Mouse (Mus musculus): ENCODE results near the gene Myadml2. TPM values are rescaled to one million over a fixed set of nuclear protein-coding genes. Genes with fewer than 3 reads are reported as not detected.
A peak's percentile ranks its signal among the peaks of the same experiment; 100 is the strongest.

The Myadml2 gene
- polyA plus RNA-seq, 1 experiment from 2014 or later: 0.23 TPM

DNA sequence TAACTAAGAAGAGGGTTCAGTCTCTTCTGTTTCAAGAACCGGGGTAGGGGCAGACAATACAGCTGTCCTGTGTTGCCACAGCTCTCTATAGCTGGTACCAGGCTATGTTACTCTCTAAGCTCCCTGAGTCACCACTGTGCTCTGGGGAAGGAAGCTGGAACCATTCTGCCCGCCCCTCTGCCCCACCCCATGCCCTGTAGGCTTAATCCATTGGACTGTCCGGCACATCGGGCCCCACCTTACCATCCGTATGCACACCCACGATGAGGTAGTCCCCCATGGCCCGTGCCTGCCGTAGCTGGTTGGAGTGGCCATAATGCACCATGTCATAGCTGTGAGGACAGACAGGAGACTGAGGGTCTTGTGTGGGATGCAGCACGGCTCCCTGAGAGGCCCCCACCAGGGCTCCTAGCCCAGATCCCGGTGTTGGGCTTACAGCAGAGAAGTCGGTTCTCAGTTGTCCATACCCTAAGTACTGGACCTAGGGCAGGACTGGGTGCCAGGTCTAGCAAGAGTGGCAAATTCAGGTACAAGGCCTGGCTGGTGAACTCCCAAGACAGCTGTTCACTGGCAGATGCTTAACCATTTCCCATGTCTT, 32.3 kb downstream of the Myadml2 start:
- H3K27ac ChIP-seq: peak overlapping the region; percentile 55
- ATAC-seq: no peak
- H3K9me3 ChIP-seq (replicated peaks): no peaks in the 10 kb centered on the region
- H3K4me2 ChIP-seq: peak overlapping the region; percentile 77
- no peaks in the 10 kb centered on the region for H3K27me3 ChIP-seq (replicated peaks)
- peak overlapping the region; percentile 40; the same call in 1 of the 2 replicates for H3K9ac ChIP-seq
- peaks cover 79% of the 10 kb centered on the region for H3K36me3 ChIP-seq
- peaks cover 39% of the 10 kb centered on the region for H3K4me1 ChIP-seq
- H3K4me3 ChIP-seq: no peak overlapping the region
- whole genome bisulfite sequencing (ENCODE audit: insufficient replicate concordance): 84% methylated on average over 11 of the region's 11 CpGs

GRCm38 (mm10) chr11:120615167-120615566, 32.8 kb downstream of the Myadml2 start:
- no peak overlapping the region for H3K9ac ChIP-seq
- no peak overlapping the region for H3K27ac ChIP-seq
- H3K9me3 ChIP-seq (replicated peaks): no peaks in the 10 kb centered on the region
- H3K4me2 ChIP-seq: 0 out of 2 replicates have a peak overlapping the region, but pooled peaks have one; percentile 77
- H3K36me3 ChIP-seq: peaks cover 79% of the 10 kb centered on the region
- no peaks in the 10 kb centered on the region for H3K27me3 ChIP-seq (replicated peaks)
- H3K4me3 ChIP-seq: no peak overlapping the region
- 91% methylated on average over 6 of the region's 6 CpGs for WGBS (ENCODE audit: insufficient replicate concordance)
- peaks cover 39% of the 10 kb centered on the region for H3K4me1 ChIP-seq
- no peak for ATAC-seq

DNA sequence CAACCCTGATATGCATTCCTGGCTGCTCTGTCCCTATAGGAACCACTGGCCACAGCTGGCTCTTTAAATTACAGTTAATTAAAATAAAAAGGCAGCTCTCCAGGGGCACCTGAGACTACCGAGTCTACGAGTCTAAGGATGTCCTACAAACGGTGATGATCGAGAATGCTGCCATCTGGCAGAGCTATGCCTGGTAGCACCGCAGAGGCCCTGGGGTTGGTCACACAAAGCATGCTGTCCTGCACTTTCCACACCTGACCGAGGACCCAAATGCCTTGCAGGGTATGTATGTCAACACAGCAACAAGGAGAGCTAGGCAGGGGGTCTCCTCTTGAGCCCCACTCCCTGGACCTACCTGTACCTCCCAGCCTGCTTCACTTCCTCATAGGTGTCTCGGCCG, 34.0 kb downstream of the Myadml2 start:
- H3K4me2 ChIP-seq: no peak overlapping the region
- no peak overlapping the region for H3K9ac ChIP-seq
- peaks cover 47% of the 10 kb centered on the region for H3K4me1 ChIP-seq
- H3K9me3 ChIP-seq (replicated peaks): no peaks in the 10 kb centered on the region
- H3K36me3 ChIP-seq: peaks cover 76% of the 10 kb centered on the region
- no peak overlapping the region for H3K27ac ChIP-seq
- H3K4me3 ChIP-seq: no peak overlapping the region
- ATAC-seq: no peak
- 84% methylated on average over 8 of the region's 8 CpGs for WGBS (ENCODE audit: insufficient replicate concordance)
- H3K27me3 ChIP-seq (replicated peaks): peaks cover 6% of the 10 kb centered on the region; the same call in 1 of the 2 replicates

GRCm38 (mm10) chr11:120613481-120613972, 34.4 kb downstream of the Myadml2 start:
- H3K9ac ChIP-seq: no peak overlapping the region
- H3K27ac ChIP-seq: no peak overlapping the region
- peaks cover 71% of the 10 kb centered on the region for H3K36me3 ChIP-seq
- ATAC-seq: no peak
- H3K4me2 ChIP-seq: no peak overlapping the region
- H3K27me3 ChIP-seq (replicated peaks): peaks cover 10% of the 10 kb centered on the region
- peaks cover 47% of the 10 kb centered on the region for H3K4me1 ChIP-seq
- H3K4me3 ChIP-seq: no peak overlapping the region
- WGBS (ENCODE audit: insufficient replicate concordance): 87% methylated on average over 10 of the region's 10 CpGs
- no peaks in the 10 kb centered on the region for H3K9me3 ChIP-seq (replicated peaks)

DNA sequence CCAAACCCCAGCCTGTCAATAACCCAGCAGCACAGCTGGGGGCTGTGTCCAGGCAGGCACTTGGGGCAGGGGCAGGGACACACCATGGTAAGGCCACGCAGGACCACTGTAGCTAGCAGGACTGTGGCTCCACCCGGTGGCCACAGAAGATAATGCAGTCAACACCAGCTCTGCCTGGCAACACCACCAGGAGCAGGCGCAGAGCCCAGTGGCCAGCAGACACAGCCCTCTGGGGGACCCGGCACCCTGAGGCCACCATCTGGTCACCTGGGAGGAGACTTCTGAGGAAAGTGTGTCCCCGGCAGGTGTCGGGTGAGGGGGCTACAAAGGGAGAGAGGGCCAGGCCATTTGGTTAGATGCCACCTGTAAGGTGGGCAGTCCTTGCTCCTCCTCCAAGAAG, 35.2 kb downstream of the Myadml2 start:
- Histone ChIP-seq H3K4me2 (no peak overlapping the region), H3K36me3 (peaks cover 65% of the 10 kb centered on the region), H3K4me3 (no peak overlapping the region), H3K9ac (no peak overlapping the region), H3K27me3 (replicated peaks) (peaks cover 18% of the 10 kb centered on the region), H3K9me3 (replicated peaks) (no peaks in the 10 kb centered on the region), H3K27ac (no peak overlapping the region), H3K4me1 (peaks cover 47% of the 10 kb centered on the region)
- 35% methylated on average over 6 of the region's 6 CpGs for WGBS (ENCODE audit: insufficient replicate concordance)
- no peak for ATAC-seq

GRCm38 (mm10) chr11:120610477-120611046, 37.4 kb downstream of the Myadml2 start:
- H3K36me3 ChIP-seq: peaks cover 77% of the 10 kb centered on the region
- no peak overlapping the region for H3K4me3 ChIP-seq
- no peak overlapping the region for H3K9ac ChIP-seq
- WGBS (ENCODE audit: insufficient replicate concordance): 76% methylated on average over 9 of the region's 9 CpGs
- peaks cover 22% of the 10 kb centered on the region for H3K27me3 ChIP-seq (replicated peaks)
- no peak overlapping the region for H3K4me2 ChIP-seq
- H3K4me1 ChIP-seq: peaks cover 41% of the 10 kb centered on the region
- no peak for ATAC-seq
- no peaks in the 10 kb centered on the region for H3K9me3 ChIP-seq (replicated peaks)
- no peak overlapping the region for H3K27ac ChIP-seq

DNA sequence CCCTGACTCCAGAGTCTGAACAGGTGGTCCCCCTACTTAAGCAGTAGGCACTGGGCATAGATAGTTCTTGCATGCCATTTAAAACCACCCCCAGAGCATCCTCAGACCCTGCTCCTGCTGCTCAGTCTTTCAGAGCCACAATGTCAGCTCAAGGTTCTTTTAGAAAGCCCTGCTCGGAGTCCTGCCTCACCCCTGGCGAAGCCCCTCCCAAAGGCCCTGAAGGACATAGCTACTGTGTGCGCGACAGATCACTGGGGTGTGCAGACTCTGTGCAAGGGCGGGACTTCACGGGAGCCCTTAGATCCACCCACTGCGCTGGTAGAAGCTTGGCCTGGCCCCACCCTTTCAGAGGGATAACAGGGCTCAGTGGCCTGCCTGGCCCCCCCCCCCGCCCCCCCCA, 38.7 kb downstream of the Myadml2 start:
- Histone ChIP-seq H3K9ac (peak overlapping the region; percentile 33; the same call in 1 of the 2 replicates), H3K4me2 (peak overlapping the region; percentile 60), H3K4me3 (no peak overlapping the region), H3K27me3 (replicated peaks) (peaks cover 22% of the 10 kb centered on the region), H3K9me3 (replicated peaks) (no peaks in the 10 kb centered on the region), H3K36me3 (peaks cover 79% of the 10 kb centered on the region), H3K4me1 (peaks cover 41% of the 10 kb centered on the region), H3K27ac (peak overlapping the region; percentile 15)
- peak; percentile 69 for ATAC-seq
- 26% methylated on average over 8 of the region's 8 CpGs for WGBS (ENCODE audit: insufficient replicate concordance)

GRCm38 (mm10) chr11:120608241-120609034, 39.5 kb downstream of the Myadml2 start, which contains the start of gene Npb:
Gene Npb, plus strand, starts transcription at chr11:120608477.
- 23% methylated on average over 45 of the region's 45 CpGs for WGBS (ENCODE audit: insufficient replicate concordance)
- H3K27ac ChIP-seq: peak within 1 kb of the TSS; percentile 29
- peaks cover 79% of the 10 kb centered on the region for H3K36me3 ChIP-seq
- H3K4me3 ChIP-seq: peak within 1 kb of the TSS; percentile 38
- no peak for ATAC-seq
- peaks cover 49% of the 10 kb centered on the region for H3K4me1 ChIP-seq
- peaks cover 22% of the 10 kb centered on the region for H3K27me3 ChIP-seq (replicated peaks)
- no peaks in the 10 kb centered on the region for H3K9me3 ChIP-seq (replicated peaks)
- H3K4me2 ChIP-seq: peak within 1 kb of the TSS; percentile 60
- H3K9ac ChIP-seq: peak within 1 kb of the TSS; percentile 33; the same call in 1 of the 2 replicates

DNA sequence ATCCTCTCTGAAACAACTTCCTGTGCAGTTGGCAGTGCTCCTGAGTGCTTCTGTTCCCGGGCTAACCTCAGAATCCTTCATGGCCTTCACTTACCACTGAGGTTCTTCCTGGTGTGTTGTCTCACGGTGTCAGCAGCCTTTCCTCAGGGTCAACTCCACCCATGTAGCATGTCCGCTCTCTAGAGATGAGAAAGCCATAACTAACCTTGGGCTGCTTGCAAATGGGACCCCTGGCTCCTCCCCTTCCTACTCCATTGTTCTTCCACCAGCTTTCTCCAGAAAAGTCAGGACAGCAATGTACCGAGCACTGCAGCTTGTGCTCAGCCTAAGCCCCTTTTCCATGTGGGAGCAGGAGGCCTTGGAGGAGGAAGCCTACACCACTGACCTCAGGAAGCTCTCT, 41.2 kb downstream of the Myadml2 start:
- 70% methylated on average over 4 of the region's 4 CpGs for WGBS (ENCODE audit: insufficient replicate concordance)
- Histone ChIP-seq H3K4me1 (peaks cover 66% of the 10 kb centered on the region), H3K9ac (no peak overlapping the region), H3K36me3 (peaks cover 79% of the 10 kb centered on the region), H3K4me2 (no peak overlapping the region), H3K9me3 (replicated peaks) (no peaks in the 10 kb centered on the region), H3K27me3 (replicated peaks) (peaks cover 22% of the 10 kb centered on the region), H3K4me3 (no peak overlapping the region), H3K27ac (peak overlapping the region; percentile 20)
- ATAC-seq: no peak

DNA sequence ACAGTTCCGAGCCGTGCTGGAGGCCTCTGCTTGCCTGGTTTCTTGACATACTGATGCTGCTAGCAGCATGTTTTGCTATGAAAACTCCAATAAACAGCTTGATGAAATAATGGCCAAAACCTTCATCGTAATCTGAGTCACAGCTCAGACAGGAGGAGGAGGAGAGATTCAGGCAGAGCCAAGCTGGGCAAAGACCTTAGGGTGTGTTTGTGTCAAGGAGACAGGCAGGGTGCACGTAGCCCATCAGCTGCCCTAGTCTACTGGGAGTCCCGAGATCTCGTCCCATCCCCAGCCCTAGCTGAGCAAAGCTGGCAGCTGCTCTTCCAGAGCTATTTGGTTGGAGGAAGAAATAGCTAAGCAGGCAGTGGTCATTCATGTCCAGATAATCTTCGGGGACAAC, 42.3 kb downstream of the Myadml2 start:
- Histone ChIP-seq H3K4me3 (no peak overlapping the region), H3K36me3 (peaks cover 77% of the 10 kb centered on the region), H3K9ac (no peak overlapping the region), H3K4me1 (peaks cover 70% of the 10 kb centered on the region), H3K9me3 (replicated peaks) (no peaks in the 10 kb centered on the region), H3K27ac (no peak overlapping the region), H3K4me2 (no peak overlapping the region), H3K27me3 (replicated peaks) (peaks cover 22% of the 10 kb centered on the region)
- 85% methylated on average over 7 of the region's 7 CpGs for WGBS (ENCODE audit: insufficient replicate concordance)
- ATAC-seq: no peak

DNA sequence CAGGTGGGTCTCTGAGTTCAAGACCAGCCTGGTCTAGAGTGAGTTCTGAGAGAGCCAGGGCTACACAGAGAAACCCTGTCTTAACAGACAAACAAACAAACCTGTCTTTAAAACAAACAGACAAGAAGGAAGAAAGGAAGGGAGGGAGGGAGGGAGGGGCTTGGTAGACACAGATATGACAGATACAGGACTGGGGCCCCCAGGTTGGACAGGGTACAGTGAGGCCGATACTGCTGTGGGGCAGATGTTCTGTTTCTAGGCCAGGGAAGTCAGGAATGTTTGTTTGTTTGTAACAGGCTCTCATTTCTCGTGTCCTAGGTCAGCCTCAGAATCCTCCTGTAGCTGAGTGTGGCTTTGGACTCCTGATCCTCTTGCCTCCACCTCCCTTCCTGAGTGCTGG, 44.4 kb downstream of the Myadml2 start:
- peaks cover 12% of the 10 kb centered on the region for H3K27me3 ChIP-seq (replicated peaks)
- peak overlapping the region; percentile 78 for H3K27ac ChIP-seq
- peak overlapping the region; percentile 57 for H3K4me2 ChIP-seq
- H3K9me3 ChIP-seq (replicated peaks): no peaks in the 10 kb centered on the region
- peaks cover 72% of the 10 kb centered on the region for H3K36me3 ChIP-seq
- peak; percentile 81 for ATAC-seq
- H3K9ac ChIP-seq: peak overlapping the region; percentile 50
- peak overlapping the region; percentile 22; the same call in 1 of the 2 replicates for H3K4me3 ChIP-seq
- WGBS (ENCODE audit: insufficient replicate concordance): 15% methylated on average over 2 of the region's 2 CpGs
- peaks cover 75% of the 10 kb centered on the region for H3K4me1 ChIP-seq

GRCm38 (mm10) chr11:120600716-120601115, 47.2 kb downstream of the Myadml2 start:
- Histone ChIP-seq H3K36me3 (peaks cover 74% of the 10 kb centered on the region), H3K9ac (no peak overlapping the region), H3K27ac (0 out of 2 replicates have a peak overlapping the region, but pooled peaks have one; percentile 22), H3K4me3 (no peak overlapping the region), H3K27me3 (replicated peaks) (no peaks in the 10 kb centered on the region), H3K4me1 (peaks cover 74% of the 10 kb centered on the region), H3K4me2 (no peak overlapping the region), H3K9me3 (replicated peaks) (no peaks in the 10 kb centered on the region)
- 76% methylated on average over 3 of the region's 3 CpGs for WGBS (ENCODE audit: insufficient replicate concordance)
- no peak for ATAC-seq

Measured in liver, embryonic 12.5 days (tissue).